Mouse (Mus musculus) layer of hippocampus, adult 9-10 months (tissue): Measurements from ENCODE around the gene Slc7a11.
"Not testable (repeated sequence)": the region's sequence is repeated elsewhere in the genome, so short reads cannot be mapped to it uniquely, and the experiment has no call there.

ENCODE experiments used
- DNase-seq: peaks from one replicate; pipeline ENCODE4 v3.0.0; 2022; ENCODE audit warnings: low spot score

The Slc7a11 gene

DNA sequence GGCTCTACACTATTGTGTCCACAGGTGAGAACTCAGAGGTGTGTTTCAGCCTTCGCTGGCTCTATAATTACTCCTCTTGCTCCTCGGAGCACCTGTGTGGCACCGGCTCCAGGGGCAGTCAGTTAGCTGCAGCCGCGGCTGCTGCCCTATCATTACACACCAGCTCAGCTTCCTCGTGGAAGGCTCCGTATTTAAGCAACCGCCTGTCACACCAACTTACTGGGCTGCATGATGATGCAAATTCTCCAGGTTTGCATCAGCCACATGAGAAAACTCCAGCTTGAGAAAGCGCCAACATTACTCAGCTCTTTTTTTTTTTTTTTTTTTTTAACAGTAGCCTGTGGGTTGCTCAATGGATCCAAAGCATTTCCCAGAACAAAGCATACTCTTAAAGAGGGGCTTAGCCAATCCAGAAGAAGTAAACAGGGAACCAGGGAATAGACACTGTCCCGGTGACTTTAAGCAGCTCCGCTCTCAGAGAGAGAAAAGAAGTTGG lies at the start of gene Slc7a11:
Gene Slc7a11 (minus strand): TSS at position 194 of the 496 bp plus-strand sequence.
- no peak for DNase-seq

DNA sequence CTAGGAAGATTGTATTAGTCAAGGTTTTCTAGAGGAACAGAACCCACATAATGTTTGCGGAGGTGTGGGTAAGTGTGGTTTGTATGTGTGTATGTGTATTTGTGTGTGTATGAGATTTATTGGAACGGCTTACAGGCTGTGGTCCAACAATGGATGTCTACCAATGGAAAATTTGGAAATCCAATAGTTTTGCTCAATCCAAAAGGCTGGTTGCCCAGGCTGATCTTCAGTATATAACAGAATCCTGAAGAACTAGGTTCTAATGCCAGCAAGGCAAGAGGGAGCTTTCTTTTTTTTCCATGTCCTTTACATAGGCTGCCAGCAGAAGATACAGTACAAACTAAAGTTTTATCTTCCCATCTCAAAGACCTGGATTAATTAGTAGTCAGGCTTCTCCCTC lies 48.3 kb upstream of the Slc7a11 start:
- no peak for DNase-seq

DNA sequence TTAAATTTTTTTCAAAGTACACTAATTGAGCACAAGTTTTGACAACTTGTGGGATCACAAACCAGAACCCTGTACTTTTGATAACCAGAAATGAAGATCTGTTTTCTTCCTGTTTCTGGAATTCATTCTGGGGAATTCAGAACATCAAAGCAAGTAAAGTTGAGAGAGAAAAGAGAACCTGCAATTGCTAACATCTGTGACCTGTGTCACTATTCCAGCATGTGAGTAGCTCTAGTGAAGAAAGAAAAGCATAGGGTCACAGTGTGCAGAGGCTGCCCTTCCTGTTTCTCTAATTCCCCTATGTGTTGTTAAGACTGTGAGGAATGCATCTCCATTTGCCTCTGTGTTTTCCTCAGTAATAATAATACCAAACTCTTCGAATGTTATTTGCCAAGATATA lies 40.7 kb upstream of the Slc7a11 start:
- no peak for DNase-seq

DNA sequence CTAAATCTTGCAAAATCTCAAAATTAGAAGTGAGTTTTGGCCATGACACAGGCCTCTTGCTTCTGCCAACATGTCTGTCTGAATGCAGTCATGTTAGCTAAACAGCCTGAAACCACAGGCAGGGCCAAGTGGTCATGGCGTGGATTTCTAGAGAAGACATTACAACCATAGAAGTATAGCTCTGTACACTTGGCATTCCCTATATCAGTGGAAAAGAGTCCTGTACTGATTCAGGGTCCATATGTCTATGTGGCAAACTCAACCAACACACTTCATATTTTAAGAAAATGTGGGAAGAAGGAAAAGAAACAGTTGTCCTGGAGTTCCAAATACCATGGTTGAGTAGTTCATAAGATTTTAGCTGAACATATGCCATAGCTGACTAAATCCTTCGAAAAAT lies 18.8 kb upstream of the Slc7a11 start:
- DNase-seq = no peak

DNA sequence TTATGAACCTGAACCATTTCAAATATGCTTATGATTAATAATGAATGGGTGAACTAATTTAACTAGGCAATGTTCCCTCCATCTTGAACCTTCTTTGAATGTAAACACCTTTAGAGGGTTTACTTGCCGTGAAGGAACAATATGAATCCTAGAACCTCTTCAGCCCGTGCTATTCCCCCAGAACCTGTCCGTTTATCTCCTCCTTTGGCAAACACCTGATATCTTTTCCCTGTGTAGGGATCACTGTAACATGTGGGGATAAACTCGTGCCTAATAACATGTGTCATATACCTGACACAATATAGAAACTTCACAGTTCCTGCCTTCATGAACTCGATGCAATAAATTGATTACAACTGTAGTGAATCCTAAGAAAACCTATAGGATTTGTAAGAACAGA lies 13.7 kb upstream of the Slc7a11 start:
- no peak for DNase-seq

DNA sequence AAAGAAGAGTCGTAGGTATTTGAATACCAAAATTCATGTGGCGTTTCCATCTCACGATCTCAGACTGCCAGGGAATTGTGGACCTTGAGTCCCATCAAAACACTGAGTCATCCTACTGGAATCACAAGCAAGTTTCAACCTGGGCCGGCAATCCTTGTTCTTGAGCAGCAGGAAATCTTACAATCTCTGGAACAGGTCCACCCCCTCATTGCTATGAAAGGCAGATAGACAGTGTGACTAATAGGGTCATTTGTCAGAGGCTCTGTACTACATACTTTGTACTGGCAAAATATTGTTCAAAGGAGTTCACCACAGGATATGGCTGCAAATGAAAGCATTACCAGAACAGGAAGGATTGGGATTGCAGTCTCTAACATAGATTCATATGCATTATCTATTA lies 13.2 kb upstream of the Slc7a11 start:
- no peak for DNase-seq

DNA sequence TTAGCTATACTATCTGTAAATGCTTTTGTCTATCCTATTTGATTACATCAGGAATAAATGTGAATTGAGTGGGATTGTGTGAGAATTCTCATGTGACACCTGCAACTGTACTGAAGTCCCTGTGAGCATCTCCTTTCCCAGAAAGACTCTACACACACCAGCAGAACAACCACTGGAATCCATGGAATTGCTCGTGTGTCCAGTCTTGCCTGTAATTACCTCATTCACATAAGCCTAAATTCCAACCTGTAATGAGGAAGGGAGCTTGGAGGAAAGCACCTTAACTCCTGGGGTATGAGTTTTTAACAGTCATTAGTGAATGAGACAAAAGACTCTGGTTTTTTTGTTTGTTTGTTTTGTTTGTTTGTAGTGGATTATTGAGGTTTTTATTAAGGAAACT lies 12.6 kb upstream of the Slc7a11 start:
- DNase-seq = no peak

DNA sequence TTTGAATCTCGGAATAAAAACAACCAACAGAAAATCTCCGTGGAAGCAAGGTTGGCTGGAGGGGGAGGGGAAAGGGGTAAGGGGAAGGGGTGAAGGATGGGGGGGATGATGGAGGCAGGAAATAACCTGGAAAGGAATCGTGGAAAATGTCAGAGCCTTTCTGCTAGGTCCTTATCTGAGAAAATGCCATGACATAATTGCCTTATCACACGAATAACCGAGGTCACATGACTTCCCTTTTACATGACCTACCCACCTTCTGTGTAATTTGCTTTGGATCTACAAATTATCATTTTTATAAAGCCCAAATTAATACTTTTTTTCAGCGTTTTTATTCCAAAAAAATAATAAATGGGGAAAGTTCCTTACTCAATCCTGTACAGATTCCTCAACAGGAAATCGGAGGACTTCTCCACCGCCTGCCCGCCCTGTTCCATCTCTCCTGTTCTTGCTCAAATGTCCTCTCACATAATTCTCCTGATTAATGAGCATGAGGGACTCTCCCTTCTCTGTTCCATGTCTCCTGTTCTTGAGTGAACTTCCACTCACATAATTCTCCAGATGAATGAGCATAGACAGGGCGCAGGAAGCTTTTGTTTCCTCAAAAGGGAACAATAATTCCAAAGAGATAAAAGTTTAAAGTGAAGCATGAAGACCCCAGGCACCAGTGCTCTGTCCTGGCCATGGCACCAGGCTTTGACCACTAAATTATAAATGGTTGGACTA lies 1.8 kb upstream of the Slc7a11 start:
- no peak for DNase-seq

DNA sequence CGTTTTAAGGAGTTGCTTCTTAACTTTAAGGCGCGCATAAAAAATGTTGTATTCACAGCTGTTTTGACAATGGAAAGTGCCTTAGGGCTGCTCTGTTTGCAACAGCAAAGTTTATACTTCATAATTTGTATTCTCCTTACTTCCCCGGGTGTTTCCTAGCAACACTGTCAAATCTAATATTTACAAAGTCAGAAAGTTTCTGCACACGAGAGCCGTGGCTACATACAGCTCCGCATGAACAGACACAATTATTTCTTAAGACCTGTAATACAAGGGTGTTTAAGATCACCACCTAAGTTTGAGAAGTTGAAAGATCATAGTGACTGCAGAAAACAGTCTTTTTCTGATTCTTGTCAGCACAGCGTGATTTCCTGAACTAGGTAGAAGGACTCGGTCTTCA lies 528 bp upstream of the Slc7a11 start:
- DNase-seq = no peak

DNA sequence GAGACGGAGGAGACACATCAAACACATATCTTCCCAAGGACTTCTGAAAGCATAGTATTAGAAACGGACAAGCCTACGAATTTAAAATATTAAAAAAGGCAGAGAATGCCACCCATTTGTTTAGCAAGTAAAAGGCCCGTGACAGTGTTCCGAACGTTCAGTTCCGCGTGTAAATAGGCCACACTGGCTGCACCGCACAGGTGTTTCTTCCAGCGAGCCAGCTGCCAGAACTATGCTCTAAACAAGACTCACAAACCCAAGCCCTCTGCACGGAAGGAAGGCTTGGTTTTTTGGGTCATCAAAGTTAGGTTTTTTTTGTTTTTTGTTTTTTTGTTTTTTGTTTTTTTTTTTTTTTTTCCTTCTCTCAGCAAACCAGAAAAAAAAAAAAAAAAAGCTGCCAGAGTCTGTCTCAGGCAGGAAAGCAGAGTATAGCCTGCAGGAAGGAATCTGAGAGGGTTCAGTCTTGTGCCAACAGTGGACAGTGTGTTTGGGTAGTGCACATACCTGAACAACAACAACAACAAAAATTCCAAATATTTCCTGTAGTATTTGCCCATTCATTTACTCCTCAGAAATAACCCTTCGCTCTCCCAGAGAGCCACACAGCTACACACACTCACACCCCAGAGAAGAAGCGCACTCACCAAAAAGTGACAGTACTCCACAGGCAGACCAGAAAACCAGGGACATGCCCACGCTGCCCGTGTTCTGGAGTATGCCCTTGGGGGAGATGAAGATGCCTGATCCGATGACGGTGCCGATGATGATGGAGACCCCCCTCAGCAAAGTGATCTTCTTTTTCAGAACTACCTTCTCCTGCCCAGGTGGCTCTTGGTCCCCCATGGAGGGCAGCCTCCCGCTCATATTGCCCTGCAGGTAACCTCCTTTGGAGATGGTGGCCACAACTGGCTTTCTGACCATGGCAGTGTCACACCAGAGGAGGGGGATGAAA lies 797 bp downstream of the Slc7a11 start:
- DNase-seq = no peak

DNA sequence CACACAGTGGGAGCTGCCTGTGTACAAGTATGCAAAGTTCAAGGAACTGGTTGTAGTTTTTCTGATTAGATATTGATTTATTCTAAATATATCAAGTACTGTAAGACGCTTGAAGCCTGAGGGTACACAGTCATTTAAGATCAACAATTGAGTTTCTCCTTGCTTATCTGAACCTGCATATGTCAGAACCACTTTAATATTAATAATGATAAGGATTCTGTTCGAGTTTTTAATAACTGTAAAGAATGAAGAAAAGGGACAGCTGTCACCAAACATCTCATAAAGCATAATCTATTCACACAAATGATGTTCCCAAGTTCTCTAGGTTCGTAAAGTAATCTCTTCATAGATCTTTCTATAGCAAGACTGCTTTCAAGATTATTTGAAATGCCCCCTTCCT lies 2.1 kb downstream of the Slc7a11 start:
- DNase-seq = no peak

DNA sequence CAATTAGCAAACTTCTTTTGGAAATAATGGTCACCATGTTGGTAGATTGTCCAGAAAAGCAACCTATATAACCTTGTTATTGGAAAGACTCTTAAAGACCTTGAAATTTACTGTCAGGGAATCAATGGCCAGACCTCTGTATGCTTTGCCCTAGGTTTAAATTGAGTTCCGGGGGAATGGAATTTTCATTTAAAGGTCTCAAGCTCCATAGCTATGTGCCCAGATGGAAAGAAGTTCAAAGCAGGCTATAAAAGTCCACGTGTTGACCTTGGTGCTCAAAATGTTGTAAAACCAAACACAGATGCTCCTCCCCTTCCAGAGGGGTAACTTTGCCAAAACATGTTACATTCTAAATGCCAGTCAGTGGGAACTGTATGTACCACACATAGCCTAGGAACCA lies 3.0 kb downstream of the Slc7a11 start:
- no peak for DNase-seq

DNA sequence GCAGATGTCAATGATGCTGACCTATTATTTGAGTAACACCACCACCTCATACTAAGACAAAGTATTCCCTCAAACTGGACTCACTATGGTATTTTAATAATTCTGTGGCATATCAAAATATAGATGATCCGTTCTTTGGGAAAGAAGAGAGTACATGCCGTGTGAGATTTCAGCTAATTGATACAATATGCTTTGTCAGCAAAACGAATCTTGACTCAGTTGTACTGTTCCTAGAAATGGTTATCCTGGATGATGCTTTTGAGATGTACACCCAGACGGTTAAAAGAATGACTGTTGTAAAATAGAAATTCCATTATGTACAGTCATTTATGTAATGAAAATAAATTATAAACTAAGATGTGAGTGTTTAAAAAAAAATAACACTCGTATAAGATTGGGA lies 4.0 kb downstream of the Slc7a11 start:
- DNase-seq = no peak

DNA sequence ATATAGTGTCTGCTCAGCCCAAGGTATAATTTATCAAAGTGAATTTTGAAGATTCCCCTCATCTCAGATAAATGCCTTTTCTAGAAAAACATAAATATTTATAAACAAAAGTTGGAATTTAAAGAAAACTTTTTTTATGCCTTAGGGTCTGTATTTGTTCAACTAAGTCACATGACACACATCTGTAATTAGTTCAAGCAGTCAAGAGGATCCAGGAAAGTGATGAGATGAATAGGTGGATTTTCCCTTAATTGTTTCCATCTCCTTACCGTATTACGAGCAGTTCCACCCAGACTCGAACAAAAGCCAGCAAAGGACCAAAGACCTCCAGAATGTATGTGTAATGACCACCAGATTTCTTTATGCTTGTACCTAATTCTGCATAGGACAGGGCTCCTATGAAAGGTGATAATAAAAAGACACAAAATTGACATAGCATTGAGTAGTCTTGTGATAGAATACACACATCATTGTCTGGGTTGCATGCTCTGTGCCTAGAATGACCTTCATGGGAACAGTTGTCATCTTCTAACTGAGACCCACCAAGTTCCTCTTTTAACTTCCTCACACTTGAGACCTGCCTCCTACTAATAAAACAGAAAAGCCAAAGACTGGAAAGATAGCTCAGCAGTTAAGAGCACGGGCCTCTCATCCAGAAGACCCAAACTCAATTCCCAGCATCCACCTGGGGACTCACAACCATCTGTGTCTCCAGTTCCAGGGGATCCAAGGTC lies 4.7 kb downstream of the Slc7a11 start:
- no peak for DNase-seq

DNA sequence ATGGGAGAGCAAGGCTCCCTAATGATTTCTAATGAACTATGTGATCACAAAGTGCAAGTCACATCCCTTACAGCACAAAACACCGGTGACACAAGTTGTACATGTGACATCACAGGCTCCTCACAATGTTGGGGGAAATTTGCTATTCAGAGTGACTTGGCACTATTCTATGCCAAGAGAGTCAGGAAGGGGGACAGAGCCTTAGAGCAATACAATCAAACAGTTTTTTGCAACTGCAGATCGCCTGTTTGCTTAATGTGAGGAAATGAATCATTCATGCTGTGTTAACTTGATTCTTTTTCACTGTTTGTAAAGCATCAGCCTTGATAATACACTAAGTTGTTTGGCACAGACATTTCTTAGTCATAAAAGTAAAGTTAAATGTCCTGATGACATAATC lies 5.3 kb downstream of the Slc7a11 start:
- DNase-seq = not testable (repeated sequence)

DNA sequence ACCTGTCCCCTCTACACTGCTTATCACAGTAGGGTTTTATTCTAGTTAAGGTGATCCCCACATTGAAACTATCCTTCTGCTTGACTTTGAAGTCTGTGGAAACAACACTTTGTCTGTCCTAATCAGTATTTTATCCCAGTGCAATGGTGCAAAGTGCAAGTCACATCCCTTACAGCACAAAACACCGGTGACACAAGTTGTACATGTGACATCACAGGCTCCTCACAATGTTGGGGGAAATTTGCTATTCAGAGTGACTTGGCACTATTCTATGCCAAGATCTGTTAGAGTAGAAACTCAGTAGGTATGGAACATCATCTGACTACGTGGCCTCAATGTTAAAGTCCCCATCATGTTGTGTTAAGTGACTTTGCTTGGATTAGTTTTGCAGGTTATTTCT lies 7.0 kb downstream of the Slc7a11 start:
- not testable (repeated sequence) for DNase-seq

DNA sequence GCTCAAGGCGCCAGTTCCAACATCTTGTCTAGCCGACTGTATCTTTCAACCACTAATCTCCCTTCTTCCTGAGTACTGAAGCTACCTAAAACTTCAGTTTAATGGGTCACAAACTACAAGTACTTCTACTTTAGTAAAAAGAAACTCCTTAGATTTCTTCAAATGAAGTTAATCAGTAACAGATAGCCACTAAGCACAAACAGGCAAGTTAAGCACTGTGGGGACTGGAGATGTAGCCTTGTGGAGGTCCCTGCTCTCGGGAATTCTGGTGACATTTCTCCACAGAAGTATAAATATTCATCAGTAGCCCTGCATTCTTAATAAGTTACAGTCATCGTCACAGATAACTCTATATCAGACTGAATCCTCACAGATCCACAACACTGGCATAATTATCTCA lies 9.6 kb downstream of the Slc7a11 start:
- DNase-seq = no peak

DNA sequence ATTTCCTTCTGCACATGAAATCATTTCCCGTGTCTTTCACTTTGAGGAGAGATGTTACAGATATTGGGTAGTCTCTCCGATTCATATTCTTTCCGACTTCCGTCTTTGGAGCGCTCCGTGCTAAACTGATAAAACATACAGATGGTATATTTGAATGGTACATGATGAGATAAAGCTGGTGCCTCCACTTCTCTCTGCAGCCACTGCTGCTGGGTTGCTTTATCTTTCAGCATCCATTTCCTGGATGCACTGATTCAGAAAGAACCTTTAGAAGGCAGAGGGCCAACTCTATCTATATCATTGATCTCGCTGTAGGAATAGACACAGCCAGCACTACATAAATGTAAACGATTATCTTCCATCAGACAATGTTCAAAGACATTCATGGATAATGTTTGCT lies 12.6 kb downstream of the Slc7a11 start:
- no peak for DNase-seq

DNA sequence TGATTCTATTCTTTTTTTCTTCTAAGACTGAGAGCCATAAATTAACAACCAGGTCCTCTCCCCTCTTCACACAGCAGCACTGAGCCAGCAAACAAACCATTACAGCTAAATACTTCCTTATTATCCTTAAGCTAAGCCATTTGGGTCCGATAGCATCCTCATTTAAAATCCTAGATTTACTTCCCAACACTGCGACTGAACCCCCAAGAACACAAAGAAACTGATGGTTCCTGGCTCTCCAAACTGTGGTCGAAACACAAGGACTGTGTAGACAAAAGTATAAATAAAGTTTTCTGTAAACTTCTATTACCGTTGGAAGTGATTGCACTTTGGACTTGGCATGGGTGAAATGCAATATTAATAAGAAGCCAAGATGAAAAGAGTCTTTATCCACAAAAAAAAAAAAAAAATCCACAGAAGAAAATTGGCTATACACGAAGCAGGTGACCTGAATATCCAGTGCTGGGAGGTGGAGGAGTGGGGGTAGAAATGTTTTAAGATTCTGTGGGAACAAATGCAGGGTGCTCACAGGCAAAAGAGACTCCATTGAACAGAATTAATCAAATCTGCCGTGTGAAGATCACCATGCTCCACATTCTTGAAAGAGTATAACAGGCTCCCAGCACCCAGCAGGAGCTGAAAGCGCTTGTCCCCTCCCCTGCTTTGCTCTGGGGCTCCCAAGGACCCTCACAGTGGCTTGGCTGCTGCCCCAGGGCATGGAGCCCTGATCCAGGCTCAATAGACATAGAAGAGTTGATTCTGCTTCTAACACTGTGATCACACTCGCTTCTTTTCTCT lies 21.7 kb downstream of the Slc7a11 start:
- DNase-seq = no peak

DNA sequence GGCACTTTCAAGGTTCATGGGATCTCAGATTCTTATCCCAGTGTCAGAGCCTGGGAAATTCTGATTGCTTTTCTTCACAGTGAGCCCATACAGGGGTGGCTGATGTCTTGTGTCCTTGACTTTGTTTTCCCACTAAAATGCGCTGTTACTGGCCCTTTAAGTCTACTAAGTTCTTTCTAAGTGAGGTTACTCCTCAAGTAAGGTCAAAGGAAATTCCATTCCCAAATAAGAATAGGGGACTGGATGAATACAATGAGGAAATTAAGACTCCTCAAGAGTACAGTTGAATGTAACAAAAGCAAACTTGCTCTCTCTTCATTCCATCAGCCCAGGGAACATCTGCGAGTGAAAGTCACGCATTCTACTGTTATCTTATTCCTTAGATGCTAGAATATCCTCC lies 24.3 kb downstream of the Slc7a11 start:
- DNase-seq = no peak

DNA sequence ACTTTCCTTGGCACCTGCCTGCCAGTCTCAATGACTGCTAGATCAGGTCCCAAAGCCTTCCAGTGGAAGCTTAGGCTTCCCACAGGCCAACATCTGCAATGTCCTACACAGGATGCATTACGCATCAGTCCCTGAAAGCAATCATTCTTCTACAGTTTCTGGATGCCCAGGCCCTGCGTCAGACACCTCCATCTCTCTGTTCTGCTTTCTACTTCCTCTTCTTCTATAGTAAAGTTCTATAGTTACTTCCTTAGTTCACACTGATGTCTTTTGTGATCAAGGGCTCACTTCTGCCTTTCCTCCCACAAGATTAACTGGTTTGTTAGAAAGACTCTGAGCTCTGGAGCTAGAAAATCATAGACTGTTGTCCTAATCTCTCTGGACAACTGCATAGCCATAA lies 36.6 kb downstream of the Slc7a11 start:
- no peak for DNase-seq

DNA sequence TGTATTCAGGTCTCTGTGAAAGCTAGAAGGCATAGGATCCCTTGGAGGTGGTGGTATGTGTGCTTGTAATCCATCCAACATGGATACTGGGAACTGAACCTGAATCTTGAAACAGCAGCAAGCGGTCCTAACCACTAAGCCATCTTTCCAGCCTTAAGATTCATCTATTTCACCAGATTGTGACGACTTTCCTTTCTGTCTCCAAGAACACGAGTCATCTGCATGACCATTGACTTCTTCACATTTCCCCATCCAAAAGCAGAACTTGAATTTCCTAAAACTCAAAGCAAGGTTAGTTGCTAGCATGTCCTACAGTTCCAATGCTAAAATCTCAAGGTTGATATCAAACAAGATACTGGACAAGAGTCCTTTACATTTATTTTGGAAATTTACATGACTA lies 37.5 kb downstream of the Slc7a11 start:
- no peak for DNase-seq
